Mouse (Mus musculus) C2C12 (cell line): ENCODE results near the gene 2810004N23Rik.

ENCODE experiments used
- CEBPB ChIP-seq: IDR thresholded peaks from one replicate; pipeline ENCODE4 v1.6.1; 2011; ENCODE audit warnings: low read depth, mild to moderate bottlenecking, control low read depth, moderate library complexity
- CTCF ChIP-seq: IDR thresholded peaks from one replicate; pipeline ENCODE4 v1.5.1; 2011; ENCODE audit not compliant: control insufficient read depth, insufficient read depth, insufficient read length

DNA sequence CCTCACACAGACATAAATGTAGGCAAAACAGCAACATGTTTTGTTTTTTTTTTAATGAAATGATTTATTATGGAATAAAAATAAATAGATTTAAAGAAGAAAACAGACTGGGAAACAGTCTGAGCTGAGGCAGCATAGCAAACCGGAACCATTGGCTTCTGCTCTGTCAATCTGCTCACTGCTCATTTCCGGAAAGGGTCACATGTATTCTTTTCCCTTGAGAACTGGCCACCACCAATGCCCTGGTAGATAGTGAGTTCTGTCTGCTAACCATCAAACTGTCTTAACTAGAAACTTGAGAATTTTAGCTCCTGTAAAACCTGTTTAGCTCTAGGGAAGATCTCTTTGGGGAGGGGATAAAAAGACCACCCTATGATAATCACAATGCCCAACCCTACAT lies 26.0 kb downstream of the 2810004N23Rik start:
- TF ChIP-seq CTCF (no peak), CEBPB (no peak)
